Mouse (Mus musculus) kidney, adult 2 months (tissue): ENCODE data around the gene Eml2. TPM values are rescaled to one million over a fixed set of nuclear protein-coding genes. Genes with fewer than 3 reads are reported as not detected.

Experiments
- DNase-seq: peaks from one replicate; pipeline ENCODE4 v3.0.0; 2021
- H3K27ac ChIP-seq: fragments of 200-500 bp; 2 replicates; pipeline ENCODE4 v1.5.1; 2012; ENCODE audit warnings: low read depth, low read length, control low read depth, inconsistent platforms; ENCODE audit not compliant: insufficient read depth
- H3K27me3 ChIP-seq: fragments of 200-500 bp; replicated peaks from 2 replicates; pipeline ENCODE4 v1.6.1; 2012; ENCODE audit warnings: mild to moderate bottlenecking, moderate library complexity, low read length, inconsistent platforms; ENCODE audit not compliant: control insufficient read depth, insufficient read depth
- H3K36me3 ChIP-seq: fragments of 200-500 bp; 2 replicates; pipeline ENCODE4 v1.6.1; 2012; ENCODE audit warnings: mild to moderate bottlenecking, moderate library complexity, low read length, inconsistent platforms; ENCODE audit not compliant: control insufficient read depth, insufficient read depth
- H3K4me1 ChIP-seq: fragments of 200-500 bp; 2 replicates; pipeline ENCODE4 v1.6.1; 2011; ENCODE audit warnings: low read length; ENCODE audit not compliant: control insufficient read depth, insufficient read depth
- H3K4me3 ChIP-seq: fragments of 200-500 bp; 2 replicates; pipeline ENCODE4 v1.5.1; 2011; ENCODE audit warnings: mild to moderate bottlenecking, low read depth, low read length, control low read depth; ENCODE audit not compliant: insufficient read depth
- CTCF ChIP-seq: fragments of 200-500 bp; conservative IDR thresholded peaks from 2 replicates; pipeline ENCODE4 v1.5.1; 2011; ENCODE audit warnings: low read depth, mild to moderate bottlenecking, control low read depth, low read length, moderate library complexity, mixed read lengths; ENCODE audit not compliant: insufficient read depth, insufficient read length
- POLR2A ChIP-seq: fragments of 200-500 bp; IDR thresholded peaks from one replicate; pipeline ENCODE4 v1.6.1; 2011; ENCODE audit warnings: low read depth, low read length, control low read depth
- WGBS: fragments of 180-500 bp; shearing (Covaris S2); methylation state at CpG from one replicate; pipeline ENCODE4 v1.1.7; 2018; 5-methylcytosine and 5-hydroxymethylcytosine counted together
- polyA plus RNA-seq: library from polyadenylated mRNA; depleted of rRNA; stranded (reverse); fragments of >200 nt; gene quantifications from 2 replicates; pipeline ENCODE4 v1.2.3, GENCODE M21; 2012

Eml2 gene
- polyA plus RNA-seq, 1 experiment = 38.8 TPM

DNA sequence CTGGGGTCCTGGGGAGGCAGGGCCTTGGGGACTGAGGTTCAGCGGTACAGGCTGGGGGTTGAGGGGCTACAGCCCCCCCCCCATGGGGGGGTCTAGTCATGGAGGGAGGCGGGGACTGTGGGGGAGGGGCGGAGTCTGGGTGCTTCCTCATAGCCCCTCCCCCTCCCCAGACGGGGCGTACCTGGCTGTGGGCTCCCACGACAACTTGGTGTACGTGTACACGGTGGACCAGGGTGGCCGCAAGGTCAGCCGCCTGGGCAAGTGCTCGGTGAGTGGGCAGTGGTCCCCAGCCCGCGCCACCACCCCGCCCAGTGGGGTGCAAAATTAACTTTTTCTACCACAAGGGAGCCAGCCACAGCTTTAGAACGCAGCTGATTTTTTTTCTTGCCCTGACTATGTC, 25.4 kb downstream of the Eml2 start:
- Histone ChIP-seq H3K4me3 (no peak overlapping the region), H3K27me3 (no peaks in the 10 kb centered on the region), H3K27ac (no peak overlapping the region), H3K4me1 (no peaks in the 10 kb centered on the region), H3K36me3 (no peaks in the 10 kb centered on the region; the same call in 1 of the 2 replicates)
- TF ChIP-seq POLR2A (no peak), CTCF (no peak)
- 83% methylated on average over 15 of the region's 15 CpGs for WGBS
- no peak for DNase-seq

- DNase-seq = no peak
- Histone ChIP-seq H3K4me1 (no peaks in the 10 kb centered on the region), H3K27ac (no peak overlapping the region), H3K27me3 (no peaks in the 10 kb centered on the region), H3K36me3 (no peaks in the 10 kb centered on the region; the same call in 1 of the 2 replicates), H3K4me3 (no peak overlapping the region)
- TF ChIP-seq POLR2A (no peak), CTCF (no peak)
- 80% methylated on average over 15 of the region's 15 CpGs for WGBS
Observed at GRCm38 (mm10) chr7:19202065-19202850, 26.0 kb downstream of the Eml2 start.

GRCm38 (mm10) chr7:19208201-19208910, 32.1 kb downstream of the Eml2 start:
- DNase-seq = no peak
- no peak for TF ChIP-seq CTCF
- no peak for TF ChIP-seq POLR2A

DNA sequence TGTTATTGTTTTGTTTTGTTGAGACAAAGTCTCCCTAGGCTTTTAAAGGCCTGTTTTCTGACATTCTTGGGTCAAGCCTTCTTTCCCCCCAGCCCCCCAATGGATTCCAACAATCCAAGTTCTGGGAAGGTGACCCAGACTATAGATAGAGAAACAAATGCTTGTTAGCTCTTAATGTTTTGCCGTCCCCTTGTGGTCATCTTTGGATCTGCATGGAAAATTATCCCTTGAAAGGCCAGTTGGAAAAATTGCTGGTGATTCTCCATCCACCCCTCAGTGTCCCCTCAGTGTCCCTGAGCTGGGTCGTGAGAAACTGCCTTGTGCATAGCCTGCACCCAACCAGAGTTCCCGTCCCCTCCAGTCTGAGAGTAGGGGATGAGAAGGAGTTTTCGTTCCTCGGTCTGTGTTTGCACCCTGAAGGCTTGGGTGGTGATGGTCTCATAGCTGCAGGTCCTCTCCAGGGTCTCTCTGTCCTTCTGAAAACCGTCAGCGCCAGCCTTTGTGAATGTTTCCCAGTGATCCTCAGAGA, 32.8 kb downstream of the Eml2 start:
- Histone ChIP-seq H3K4me3 (no peak overlapping the region), H3K4me1 (no peaks in the 10 kb centered on the region), H3K36me3 (no peaks in the 10 kb centered on the region; the same call in 1 of the 2 replicates), H3K27me3 (no peaks in the 10 kb centered on the region), H3K27ac (no peak overlapping the region)
- 46% methylated on average over 7 of the region's 7 CpGs for WGBS
- TF ChIP-seq CTCF (peak; percentile 34; the same call in 1 of the 2 replicates), POLR2A (no peak)
- peak; percentile 66 for DNase-seq

More at GRCm38 (mm10) chr7:19208201-19208910, 32.1 kb downstream of the Eml2 start:
- Histone ChIP-seq H3K27ac (no peak overlapping the region), H3K4me3 (no peak overlapping the region), H3K4me1 (no peaks in the 10 kb centered on the region), H3K27me3 (no peaks in the 10 kb centered on the region), H3K36me3 (no peaks in the 10 kb centered on the region; the same call in 1 of the 2 replicates)
- WGBS = 86% methylated on average over 13 of the region's 13 CpGs

DNA sequence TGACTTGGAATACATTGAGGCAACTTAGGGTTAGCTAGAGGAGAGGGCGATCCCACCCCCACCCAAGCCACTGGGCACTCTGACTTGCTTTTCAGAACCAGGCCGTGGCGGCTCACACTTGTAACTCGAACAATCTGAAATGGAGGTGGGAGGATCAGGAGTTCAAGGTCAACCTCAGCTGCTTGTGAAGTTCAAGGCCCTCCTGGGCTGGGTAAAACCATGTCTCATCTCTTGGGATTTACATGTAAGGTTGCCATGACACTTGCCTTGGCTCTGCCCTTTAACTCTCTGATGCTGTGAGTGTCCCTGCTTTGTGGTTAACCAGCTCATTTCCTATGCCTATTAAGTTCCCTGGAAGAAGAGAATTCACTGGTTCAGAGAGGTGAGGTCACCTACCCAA, 33.3 kb downstream of the Eml2 start:
- H3K36me3 ChIP-seq = no peaks in the 10 kb centered on the region
- TF ChIP-seq POLR2A (no peak), CTCF (no peak)
- H3K27ac ChIP-seq = no peak overlapping the region
- H3K4me1 ChIP-seq = no peaks in the 10 kb centered on the region
- DNase-seq = no peak
- 63% methylated on average over 4 of the region's 4 CpGs for WGBS
- no peaks in the 10 kb centered on the region for H3K27me3 ChIP-seq
- H3K4me3 ChIP-seq = no peak overlapping the region

GRCm38 (mm10) chr7:19210010-19210409, 33.8 kb downstream of the Eml2 start:
- Histone ChIP-seq H3K4me1 (no peaks in the 10 kb centered on the region), H3K27ac (no peak overlapping the region), H3K27me3 (no peaks in the 10 kb centered on the region), H3K36me3 (no peaks in the 10 kb centered on the region), H3K4me3 (no peak overlapping the region)
- 96% methylated on average over 5 of the region's 5 CpGs for WGBS
- TF ChIP-seq CTCF (no peak; the same call in 1 of the 2 replicates), POLR2A (no peak)
- DNase-seq = no peak
